Mouse (Mus musculus): ENCODE results near the gene Sipa1l1.

DNA sequence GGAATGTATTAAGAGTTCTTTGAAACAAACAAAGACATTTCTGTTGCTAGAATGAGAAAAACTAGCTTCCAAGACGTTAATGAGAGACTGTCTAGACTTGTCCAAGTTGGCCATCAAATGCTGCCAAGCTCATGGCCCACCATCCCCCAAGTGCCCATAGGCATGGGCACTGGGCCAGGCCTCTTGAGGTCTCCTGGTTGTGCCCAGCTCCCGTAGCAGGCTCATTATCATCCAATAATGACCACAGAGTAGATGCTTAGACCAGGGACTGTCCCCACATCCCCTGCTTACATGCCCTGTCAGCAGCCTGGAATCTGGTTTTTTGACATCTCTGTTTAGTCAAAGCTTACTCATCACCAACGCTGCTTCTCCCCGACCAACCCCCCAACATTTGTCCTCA lies 14.6 kb upstream of the Sipa1l1 start:
- no peak for TF ChIP-seq TCF12 (IDR thresholded peaks at IDR 0.05; ENCODE audit: low read depth, low read length)
- TF ChIP-seq MYC (IDR thresholded peaks at IDR 0.05; ENCODE audit: low read depth, low read length): no peak
- no peak for TF ChIP-seq POLR2A (IDR thresholded peaks at IDR 0.05; ENCODE audit: low read depth, low read length)
- no peak; the same call in 1 of the 2 replicates for TF ChIP-seq MAFK (IDR thresholded peaks at IDR 0.05; ENCODE audit: insufficient replicate concordance, low read length)
- no peak for TF ChIP-seq E2F4 (IDR thresholded peaks at IDR 0.05; ENCODE audit: insufficient replicate concordance, low read depth, low read length)
- no peak for TF ChIP-seq KAT2A (IDR thresholded peaks at IDR 0.05; ENCODE audit: insufficient replicate concordance, low read length)
- no peak for TF ChIP-seq MEF2A (IDR thresholded peaks at IDR 0.05; ENCODE audit: borderline replicate concordance, low read depth, low read length)
- TF ChIP-seq HCFC1 (IDR thresholded peaks at IDR 0.05; ENCODE audit: low read depth, low read length): no peak
- no peak for TF ChIP-seq CTCF (conservative IDR thresholded peaks at IDR 0.05 in 1 of 2, IDR thresholded peaks at IDR 0.05 in 1 of 2; ENCODE audit: low read depth in 2 of 2, low read length in 2 of 2)
- TF ChIP-seq JUND (conservative IDR thresholded peaks at IDR 0.05; ENCODE audit: low read depth, low read length): no peak
- no peak for TF ChIP-seq RCOR1 (conservative IDR thresholded peaks at IDR 0.05; ENCODE audit: low read depth, low read length)
